Mouse (Mus musculus) kidney, embryonic 14.5 days (tissue): Measurements from ENCODE around the gene Jph2. TPM values are rescaled to one million over a fixed set of nuclear protein-coding genes. Genes with fewer than 3 reads are reported as not detected.

Experiments
- ATAC-seq: fragments of 200-750 bp; cut with Nextera tagmentation; 2 replicates; pipeline ENCODE4 v1.8.0; 2017; ENCODE audit warnings: moderate number of reproducible peaks, mild to moderate bottlenecking, moderate TSS enrichment, moderate library complexity; ENCODE audit not compliant: low FRiP score, low TSS enrichment
- H3K27ac ChIP-seq: fragments of 300-500 bp; sonication (generic); 2 replicates; pipeline ENCODE4 v1.5.1; 2014; ENCODE audit warnings: low read depth, mild to moderate bottlenecking, low read length, moderate library complexity, mixed read lengths
- H3K27me3 ChIP-seq: fragments of 300-500 bp; sonication (generic); 2 replicates; pipeline ENCODE4 v1.6.1; 2014; ENCODE audit warnings: mild to moderate bottlenecking, low read length; ENCODE audit not compliant: control insufficient read depth, insufficient read depth
- H3K36me3 ChIP-seq: fragments of 300-500 bp; sonication (generic); 2 replicates; pipeline ENCODE4 v1.6.1; 2014; ENCODE audit warnings: low read length, mixed read lengths; ENCODE audit not compliant: control insufficient read depth, insufficient read depth
- H3K4me1 ChIP-seq: fragments of 300-500 bp; sonication (generic); 2 replicates; pipeline ENCODE4 v1.6.1; 2014; ENCODE audit warnings: low read length, mixed read lengths; ENCODE audit not compliant: control insufficient read depth, insufficient read depth
- H3K4me2 ChIP-seq: fragments of 300-500 bp; sonication (generic); replicated peaks from 2 replicates; pipeline ENCODE4 v1.6.1; 2014; ENCODE audit warnings: low read depth, mild to moderate bottlenecking, low read length
- H3K4me3 ChIP-seq: fragments of 300-500 bp; sonication (generic); 2 replicates; pipeline ENCODE4 v1.5.1; 2014; ENCODE audit warnings: mild to moderate bottlenecking, low read length
- H3K9ac ChIP-seq: fragments of 300-500 bp; sonication (generic); 2 replicates; pipeline ENCODE4 v1.6.1; 2014; ENCODE audit warnings: low read depth, mild to moderate bottlenecking, low read length, moderate library complexity
- H3K9me3 ChIP-seq: fragments of 300-500 bp; sonication (generic); 2 replicates; pipeline ENCODE4 v1.6.1; 2016; ENCODE audit warnings: low read length; ENCODE audit not compliant: control insufficient read depth
- WGBS: fragments of 180-500 bp; shearing (Covaris S2); extraction: QIAGEN DNeasy Blood & Tissue Kit; methylation state at CpG from one replicate; pipeline ENCODE4 v1.1.7; 2014; 5-methylcytosine and 5-hydroxymethylcytosine counted together
- polyA plus RNA-seq: library from polyadenylated mRNA; unstranded; fragments of >200 nt; fragmentation: Nextera tagmentation; extraction: Ambion mirVana; gene quantifications from 2 replicates; pipeline ENCODE4 v1.2.1, GENCODE M21; 2014

Jph2 gene
- polyA plus RNA-seq, 1 experiment from 2014 or later = 1.0 TPM

DNA sequence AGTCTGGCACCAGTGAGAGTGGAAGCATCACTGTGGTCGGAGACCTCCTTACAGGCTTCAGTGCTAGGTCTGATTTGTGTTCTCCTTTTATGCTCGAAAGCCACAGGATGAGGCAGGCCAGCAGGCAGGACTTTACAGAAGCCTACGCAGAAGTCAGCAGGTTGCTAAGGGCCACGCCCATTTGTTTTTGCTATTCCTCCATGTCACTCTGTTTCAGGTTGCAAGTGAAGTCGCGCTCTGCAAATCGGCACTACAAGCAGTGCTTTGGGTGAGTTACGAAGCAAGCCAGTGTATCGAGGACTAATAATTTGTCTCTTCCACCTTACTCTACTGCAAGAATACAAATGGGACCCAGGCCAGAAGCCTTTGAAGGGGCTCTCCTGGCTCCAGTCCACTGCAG is 33.5 kb upstream of the Jph2 start:
- Histone ChIP-seq H3K9ac (no peak overlapping the region), H3K9me3 (no peaks in the 10 kb centered on the region), H3K27me3 (no peaks in the 10 kb centered on the region), H3K4me2 (no peak overlapping the region), H3K36me3 (no peaks in the 10 kb centered on the region), H3K4me3 (no peak overlapping the region), H3K4me1 (no peaks in the 10 kb centered on the region), H3K27ac (no peak overlapping the region)
- ATAC-seq = no peak
- WGBS = 79% methylated on average over 9 of the region's 9 CpGs

DNA sequence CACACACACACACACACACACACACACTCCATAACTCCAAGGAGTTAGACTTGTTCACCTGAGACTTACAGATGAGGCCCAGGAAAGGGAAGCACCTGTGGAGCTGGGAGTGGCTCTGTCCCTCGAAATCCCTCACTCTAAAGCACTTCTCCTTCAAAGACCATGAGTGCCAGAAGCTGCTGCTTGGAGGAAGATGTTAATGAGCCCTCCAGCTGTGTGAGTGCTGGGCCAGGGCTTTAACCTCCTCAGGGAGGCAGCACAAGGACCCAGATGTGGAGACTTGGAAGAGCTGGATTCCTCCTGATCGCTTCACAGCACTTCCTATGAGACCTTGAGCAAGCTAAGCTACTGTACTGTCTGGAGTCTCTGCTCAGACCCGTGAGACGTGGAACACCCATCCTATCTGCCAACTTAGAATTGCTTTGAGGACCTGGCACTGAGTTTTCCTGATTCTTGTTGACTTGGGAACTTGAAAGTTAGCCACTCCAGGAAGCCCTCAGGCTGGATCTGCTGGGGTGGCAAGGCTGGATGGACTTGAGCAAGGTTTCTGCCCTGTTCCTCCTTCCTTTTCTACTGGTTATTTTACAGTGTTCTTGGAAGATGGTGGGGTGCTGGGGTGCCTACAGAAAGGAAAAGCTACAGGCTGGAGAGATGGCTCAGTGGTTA is 30.7 kb upstream of the Jph2 start:
- Histone ChIP-seq H3K9me3 (no peaks in the 10 kb centered on the region), H3K4me2 (no peak overlapping the region), H3K4me3 (no peak overlapping the region), H3K36me3 (no peaks in the 10 kb centered on the region), H3K27ac (no peak overlapping the region), H3K9ac (no peak overlapping the region), H3K27me3 (no peaks in the 10 kb centered on the region), H3K4me1 (no peaks in the 10 kb centered on the region)
- WGBS = 34% methylated on average over 4 of the region's 4 CpGs
- ATAC-seq = no peak

DNA sequence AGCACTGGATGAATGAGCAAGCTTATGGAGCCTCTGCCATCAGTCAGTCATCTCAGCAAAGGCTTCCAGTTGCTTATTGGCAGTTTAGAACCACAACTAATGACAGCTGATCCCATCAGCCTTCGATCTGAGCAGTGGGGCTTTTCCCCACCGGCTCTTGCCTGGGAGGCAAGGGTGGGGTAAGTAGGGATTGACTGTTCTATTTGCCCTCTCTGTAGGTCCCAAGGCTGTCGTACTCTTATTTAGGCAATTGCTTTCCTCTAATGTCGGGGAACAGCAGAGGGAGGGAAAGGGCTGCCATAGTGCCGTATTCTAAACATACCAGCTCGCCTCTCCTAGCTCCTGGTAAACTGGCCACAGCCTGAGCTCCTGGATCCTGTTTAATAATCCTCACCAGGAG is 26.8 kb upstream of the Jph2 start, which contains the start of gene Oser1:
TSS of gene Oser1 (minus strand) at position 101 of the 400 bp plus-strand sequence.
- 82% methylated on average over 6 of the region's 6 CpGs for WGBS
- no peak within 1 kb of the TSS for H3K4me2 ChIP-seq
- H3K4me1 ChIP-seq = peaks cover 3% of the 10 kb centered on the region; the same call in 1 of the 2 replicates
- H3K9ac ChIP-seq = no peak within 1 kb of the TSS
- no peak for ATAC-seq
- no peaks in the 10 kb centered on the region for H3K36me3 ChIP-seq
- H3K27ac ChIP-seq = no peak within 1 kb of the TSS
- no peaks in the 10 kb centered on the region for H3K9me3 ChIP-seq
- H3K4me3 ChIP-seq = no peak within 1 kb of the TSS
- H3K27me3 ChIP-seq = no peaks in the 10 kb centered on the region

DNA sequence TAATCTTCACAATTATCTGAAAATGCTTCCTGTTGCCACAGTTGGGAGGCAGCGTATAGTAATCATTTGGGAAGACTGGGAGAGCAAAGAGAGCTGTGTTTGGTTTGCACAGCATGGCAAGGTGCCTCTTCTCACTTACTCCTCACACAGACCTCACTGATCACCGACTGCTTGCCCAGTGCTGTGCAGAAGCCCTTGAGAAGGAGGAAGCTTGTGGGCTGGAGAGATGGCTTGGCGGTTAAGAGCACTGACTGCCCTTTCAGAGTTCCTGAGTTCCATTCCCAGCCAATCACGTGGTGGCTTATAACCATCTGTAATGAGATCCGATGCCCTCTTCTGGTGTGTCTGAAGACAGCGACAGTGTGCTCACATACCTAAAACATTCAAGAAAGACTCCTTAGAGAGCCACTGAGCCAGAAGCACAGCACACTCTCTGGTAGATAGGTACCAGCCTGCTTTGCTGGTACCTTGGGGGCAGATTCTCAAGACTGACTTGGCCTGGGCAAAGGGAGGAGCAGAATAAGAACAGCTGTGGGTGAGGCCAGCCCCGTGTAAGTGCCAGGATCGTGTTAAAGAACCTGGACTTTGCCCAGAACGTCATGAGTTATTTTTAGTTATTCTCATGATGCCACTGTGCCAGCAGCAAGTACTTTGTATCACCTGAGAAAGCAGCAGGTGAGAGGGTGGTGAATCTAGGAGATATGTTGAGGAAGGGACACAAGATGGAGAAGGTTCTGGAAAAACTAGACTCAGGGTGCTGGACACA is 25.3 kb upstream of the Jph2 start:
- no peak for ATAC-seq
- H3K4me1 ChIP-seq = peaks cover 7% of the 10 kb centered on the region
- 88% methylated on average over 9 of the region's 9 CpGs for WGBS

DNA sequence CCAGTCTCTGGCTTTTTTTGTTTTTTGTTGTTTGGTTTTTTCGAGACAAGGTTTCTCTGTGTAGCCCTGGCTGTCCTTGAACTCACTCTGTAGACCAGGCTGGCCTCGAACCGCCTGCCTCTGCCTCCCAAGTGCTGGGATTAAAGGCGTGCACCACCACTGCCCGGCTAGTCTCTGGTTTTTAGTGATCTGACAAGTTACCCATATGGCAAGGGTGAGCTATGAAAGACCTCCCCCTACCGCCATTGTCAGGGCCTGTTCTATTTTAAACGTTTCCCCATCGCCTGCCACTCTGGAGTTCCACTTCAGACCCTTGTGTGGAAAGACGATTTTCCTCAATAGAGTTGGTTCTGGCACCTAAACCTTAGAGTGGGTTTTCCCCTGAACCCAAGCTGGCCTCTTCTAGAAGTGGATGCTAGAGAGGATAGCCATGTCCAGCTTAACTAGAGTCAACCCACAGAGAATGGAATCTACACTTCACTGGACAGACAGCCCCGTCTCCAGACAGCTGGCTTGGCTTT is 22.6 kb upstream of the Jph2 start:
- no peak for ATAC-seq
- WGBS = 37% methylated on average over 10 of the region's 10 CpGs
- no peak overlapping the region for H3K27ac ChIP-seq
- H3K36me3 ChIP-seq = no peaks in the 10 kb centered on the region; the same call in 1 of the 2 replicates
- H3K27me3 ChIP-seq = no peaks in the 10 kb centered on the region
- H3K9ac ChIP-seq = peak overlapping the region; percentile 77
- peaks cover 15% of the 10 kb centered on the region for H3K4me1 ChIP-seq
- peak overlapping the region; percentile 98 for H3K4me3 ChIP-seq
- no peaks in the 10 kb centered on the region for H3K9me3 ChIP-seq
- H3K4me2 ChIP-seq = peak overlapping the region; percentile 67

More for the DNA sequence above, 25.3 kb upstream of the Jph2 start:
- Histone ChIP-seq H3K4me3 (no peak overlapping the region), H3K27me3 (no peaks in the 10 kb centered on the region), H3K36me3 (no peaks in the 10 kb centered on the region), H3K9me3 (no peaks in the 10 kb centered on the region), H3K9ac (no peak overlapping the region), H3K27ac (no peak overlapping the region), H3K4me2 (no peak overlapping the region)

DNA sequence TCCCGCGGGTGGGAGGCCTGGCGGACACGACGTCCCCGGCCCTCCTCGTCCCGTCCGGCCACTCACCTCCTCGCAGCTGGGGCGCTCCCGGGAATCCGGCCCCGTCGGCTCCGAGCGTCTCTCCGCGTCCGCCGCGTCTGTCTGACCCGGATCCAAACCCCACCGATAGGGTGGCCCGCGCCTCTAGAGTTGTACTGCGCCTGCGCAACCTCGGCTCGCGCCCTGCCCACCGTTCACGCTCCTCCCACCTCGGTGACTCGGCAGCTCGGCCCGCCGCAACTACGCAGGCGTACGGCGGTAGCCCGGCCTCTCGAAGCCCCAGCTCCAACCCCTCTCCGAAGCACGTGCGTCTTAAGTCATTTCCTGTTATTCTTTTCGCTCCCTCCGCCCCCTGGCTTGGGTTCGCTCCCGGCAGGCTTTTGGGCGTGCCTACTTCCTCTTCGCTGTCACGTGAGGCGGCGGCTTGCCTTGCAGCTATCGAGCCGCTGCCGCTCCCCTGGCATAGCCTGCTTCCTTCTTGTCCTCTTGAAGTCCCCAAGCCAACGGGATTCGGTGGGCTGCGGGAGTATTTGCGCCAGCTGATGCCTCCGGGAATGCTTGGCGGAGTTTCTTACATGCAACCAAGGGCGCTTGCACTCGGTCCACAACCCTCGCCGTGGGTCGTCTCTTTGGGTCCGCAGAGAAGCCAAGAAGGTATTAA is 21.7 kb upstream of the Jph2 start:
- Histone ChIP-seq H3K27me3 (no peaks in the 10 kb centered on the region), H3K9ac (peak overlapping the region; percentile 94), H3K9me3 (no peaks in the 10 kb centered on the region), H3K4me3 (peak overlapping the region; percentile 98), H3K36me3 (peaks cover 6% of the 10 kb centered on the region; the same call in 1 of the 2 replicates), H3K27ac (peak overlapping the region; percentile 64), H3K4me2 (peak overlapping the region; percentile 73), H3K4me1 (peaks cover 15% of the 10 kb centered on the region)
- WGBS = under 1% methylated on average over 60 of the region's 71 CpGs
- ATAC-seq = peak; percentile 100

DNA sequence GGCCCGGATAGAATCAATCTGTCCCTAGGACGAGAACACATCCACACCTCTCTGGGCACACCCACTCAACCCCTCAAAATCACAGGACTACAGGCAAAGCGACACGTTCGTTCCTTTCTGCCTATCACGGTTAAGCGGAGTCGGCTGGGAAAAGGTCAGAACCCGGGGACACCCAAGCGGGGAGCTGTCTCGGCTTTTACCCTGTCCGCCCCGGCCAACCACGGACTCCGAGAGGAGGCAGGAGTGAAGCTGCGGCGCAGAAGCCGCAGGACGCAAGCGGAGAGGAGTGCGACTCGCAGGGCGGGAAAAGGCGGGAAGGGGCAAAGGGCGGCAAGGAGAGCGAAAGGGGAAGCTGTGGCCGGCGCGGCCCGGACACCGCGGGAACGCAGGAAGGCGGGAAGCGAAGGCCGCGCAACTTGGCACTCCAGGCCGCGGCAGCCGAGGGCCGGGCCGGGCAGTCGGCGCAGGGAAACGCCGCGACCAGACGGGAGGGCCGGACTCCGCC is 21.1 kb upstream of the Jph2 start:
- no peaks in the 10 kb centered on the region for H3K27me3 ChIP-seq
- WGBS = under 1% methylated on average over 48 of the region's 50 CpGs
- peaks cover 10% of the 10 kb centered on the region; the same call in 1 of the 2 replicates for H3K36me3 ChIP-seq
- H3K4me1 ChIP-seq = peaks cover 15% of the 10 kb centered on the region
- peak overlapping the region; percentile 64 for H3K27ac ChIP-seq
- H3K4me3 ChIP-seq = peak overlapping the region; percentile 98
- H3K4me2 ChIP-seq = peak overlapping the region; percentile 73
- H3K9ac ChIP-seq = peak overlapping the region; percentile 94
- no peak; the same call in none of the 2 replicates for ATAC-seq
- no peaks in the 10 kb centered on the region for H3K9me3 ChIP-seq

DNA sequence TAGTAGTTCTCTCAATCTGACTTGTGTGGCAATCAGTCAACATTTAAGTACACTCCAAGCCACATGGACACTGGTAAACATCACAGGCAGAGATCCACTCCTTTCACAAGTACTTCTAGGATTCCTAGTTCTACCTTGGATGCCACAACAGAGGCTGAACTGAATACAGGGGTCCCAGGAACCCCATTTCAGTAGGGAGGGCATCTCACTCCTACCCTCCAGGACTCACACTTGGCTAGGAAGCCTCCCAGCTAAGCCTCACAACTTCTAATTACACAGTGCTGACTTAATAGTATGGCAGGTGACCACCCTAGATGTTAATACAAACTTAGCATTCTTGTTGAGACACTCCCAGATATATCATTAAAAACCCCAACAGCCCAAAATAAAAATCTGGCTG is 20.0 kb upstream of the Jph2 start:
- peak overlapping the region; percentile 98 for H3K4me3 ChIP-seq
- peak overlapping the region; percentile 94; the same call in 1 of the 2 replicates for H3K9ac ChIP-seq
- no peak overlapping the region for H3K27ac ChIP-seq
- peaks cover 15% of the 10 kb centered on the region for H3K4me1 ChIP-seq
- ATAC-seq = no peak
- H3K36me3 ChIP-seq = peaks cover 15% of the 10 kb centered on the region; the same call in 1 of the 2 replicates
- H3K9me3 ChIP-seq = no peaks in the 10 kb centered on the region
- H3K27me3 ChIP-seq = no peaks in the 10 kb centered on the region
- H3K4me2 ChIP-seq = peak overlapping the region; percentile 73
